Mouse (Mus musculus) yolk sac, embryonic 10.5 days (tissue): ENCODE data around the gene Acvr2b.

ENCODE experiments used
- DNase-seq: peaks from one replicate; pipeline ENCODE4 v3.0.0-alpha.2; 2017; ENCODE audit warnings: low spot score

Gene Acvr2b

GRCm38 (mm10) chr9:119473608-119474164, 71.8 kb downstream of the Acvr2b start:
- DNase-seq, result no peak

GRCm38 (mm10) chr9:119474717-119475611, 73.0 kb downstream of the Acvr2b start:
- DNase-seq, result no peak

GRCm38 (mm10) chr9:119477754-119478153, 75.8 kb downstream of the Acvr2b start:
- DNase-seq, result no peak

- no peak for DNase-seq
Observed at GRCm38 (mm10) chr9:119478345-119478744, 76.4 kb downstream of the Acvr2b start.

- no peak for DNase-seq
Observed at GRCm38 (mm10) chr9:119479297-119479696, 77.4 kb downstream of the Acvr2b start.

GRCm38 (mm10) chr9:119481612-119482011, 79.7 kb downstream of the Acvr2b start:
- no peak for DNase-seq

- DNase-seq, result no peak
Observed at GRCm38 (mm10) chr9:119483554-119484353, 81.8 kb downstream of the Acvr2b start.

- DNase-seq, result no peak
Observed at GRCm38 (mm10) chr9:119484420-119484819, 82.5 kb downstream of the Acvr2b start.
